Mouse (Mus musculus): ENCODE measurements around the gene 2510009E07Rik.

DNA sequence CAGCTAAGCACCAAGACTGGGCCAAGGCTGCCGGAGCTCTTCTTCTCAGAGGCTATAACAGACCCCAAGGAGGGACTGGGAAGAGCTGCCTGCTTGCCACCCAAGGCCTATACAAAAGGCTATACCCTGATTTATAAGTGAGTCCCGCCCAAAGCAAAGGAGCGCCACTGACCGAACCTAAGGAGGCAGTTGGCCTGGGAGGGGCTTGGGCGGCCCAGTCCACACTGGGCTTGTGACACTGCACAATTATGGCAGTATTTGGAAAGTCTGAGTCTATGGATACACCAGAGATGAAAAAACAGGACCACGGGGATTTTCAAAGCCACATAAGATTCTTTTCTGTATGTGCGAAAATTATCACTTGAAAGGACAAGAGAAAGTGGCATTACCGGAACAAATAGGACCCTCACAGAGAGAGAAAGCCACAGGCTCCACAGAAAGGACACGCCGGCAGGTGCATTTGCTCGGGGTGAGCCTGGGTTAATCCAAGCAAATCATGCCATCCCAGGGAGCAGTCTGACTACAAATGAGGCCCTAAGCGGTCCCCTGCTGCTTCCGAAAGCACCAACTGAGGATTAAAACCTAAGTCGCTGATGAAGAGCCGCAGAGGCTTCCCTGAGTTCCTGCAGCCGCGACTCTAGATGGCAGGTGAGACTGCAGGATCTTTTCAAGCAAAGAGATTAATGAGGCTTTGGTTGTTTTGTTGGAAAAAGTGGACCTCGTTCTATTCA lies 29.7 kb downstream of the 2510009E07Rik start:
- TF ChIP-seq CTCF (IDR thresholded peaks at IDR 0.05) (no peak), POLR2A (IDR thresholded peaks at IDR 0.05; ENCODE audit: insufficient read depth, low read depth, low read length) (no peak), EP300 (IDR thresholded peaks at IDR 0.05; ENCODE audit: insufficient read depth, low read depth, low read length) (no peak)

Data from heart, adult 2 months (tissue).